Mouse (Mus musculus) brain, embryonic 14.5 days (tissue): ENCODE data around the gene Isoc2a. TPM values are rescaled to one million over a fixed set of nuclear protein-coding genes. Genes with fewer than 3 reads are reported as not detected.

Source experiments
- DNase-seq: peaks from one replicate; pipeline ENCODE4 v3.0.0-alpha.2; 2011; ENCODE audit warnings: low read depth
- CTCF ChIP-seq: fragments of 200-500 bp; IDR thresholded peaks from 2 replicates; pipeline ENCODE4 v1.5.1; 2012; ENCODE audit warnings: inconsistent platforms, mild to moderate bottlenecking, moderate library complexity, borderline replicate concordance; ENCODE audit not compliant: insufficient read depth, insufficient read length; ENCODE audit errors: extremely low read depth
- POLR2A ChIP-seq: fragments of 200-500 bp; IDR thresholded peaks from 2 replicates; pipeline ENCODE4 v1.6.1; 2012; ENCODE audit warnings: mild to moderate bottlenecking, inconsistent platforms, borderline replicate concordance; ENCODE audit not compliant: poor library complexity, insufficient read depth, insufficient read length, severe bottlenecking; ENCODE audit errors: extremely low read depth
- polyA plus RNA-seq: library from polyadenylated mRNA; depleted of rRNA; stranded (reverse); fragments of >200 nt; gene quantifications from 2 replicates; pipeline ENCODE4 v1.2.3, GENCODE M21; 2012; rRNA removed

Isoc2a gene
- polyA plus RNA-seq, result 6.7 and 9.0 TPM in 2 replicates

DNA sequence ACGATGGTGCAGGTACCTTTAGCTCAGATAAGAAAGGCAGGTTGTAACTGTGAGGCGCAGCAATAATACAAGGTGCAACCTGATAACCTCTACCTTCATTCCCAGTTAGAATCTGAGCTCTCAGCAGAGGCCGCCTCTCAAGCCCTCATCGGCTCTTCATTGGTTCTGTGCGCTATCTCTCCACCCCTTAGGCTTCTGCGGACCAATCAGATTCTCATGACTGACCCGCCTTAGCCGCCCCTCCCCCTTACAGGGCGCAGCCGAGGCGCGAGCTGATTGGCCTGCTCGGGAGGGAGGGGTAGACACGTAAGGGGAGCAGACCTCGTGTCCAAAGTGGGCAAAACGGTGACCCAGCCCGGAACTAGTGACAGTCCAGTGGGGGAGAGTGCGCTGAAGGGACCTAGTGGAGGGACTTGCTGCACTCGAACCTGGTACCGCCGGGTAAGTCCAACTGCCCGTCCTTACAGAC, at the start of gene Isoc2a:
TSS of gene Isoc2a (plus strand) at position 401 of the 469 bp plus-strand sequence.
- peak; percentile 98 for DNase-seq
- TF ChIP-seq CTCF (no peak), POLR2A (no peak)

GRCm38 (mm10) chr7:4830476-4830875, 46.5 kb upstream of the Isoc2a start:
- no peak for DNase-seq
- no peak for TF ChIP-seq CTCF
- TF ChIP-seq POLR2A, result no peak

GRCm38 (mm10) chr7:4835631-4836327, 41.2 kb upstream of the Isoc2a start:
- DNase-seq, result no peak
- TF ChIP-seq CTCF (no peak), POLR2A (no peak)

GRCm38 (mm10) chr7:4836351-4836792, 40.6 kb upstream of the Isoc2a start:
- TF ChIP-seq CTCF, result peak; percentile 65
- TF ChIP-seq POLR2A, result peak; percentile 54; the same call in 1 of the 2 replicates
- peak; percentile 85 for DNase-seq

DNA sequence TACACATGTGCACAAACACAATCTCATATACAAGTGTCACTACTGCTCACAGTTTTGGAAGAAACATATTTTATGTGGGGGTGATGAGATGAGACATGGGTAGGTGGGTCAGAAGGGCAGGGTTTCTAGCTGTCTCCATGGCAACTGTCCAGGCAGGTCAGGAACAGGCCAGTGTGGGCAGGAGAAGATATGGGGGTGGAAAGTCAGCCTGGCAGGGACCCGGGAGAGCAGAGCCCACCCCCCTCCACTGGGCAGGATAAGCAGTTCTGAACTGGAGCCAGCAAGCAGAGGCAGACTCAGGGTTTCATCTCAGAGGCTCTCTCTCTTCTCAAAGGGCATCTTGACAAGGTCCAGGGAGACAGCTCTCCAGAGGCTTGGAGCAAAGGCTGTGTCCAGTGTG, 39.3 kb upstream of the Isoc2a start:
- DNase-seq, result no peak
- TF ChIP-seq CTCF, result no peak
- TF ChIP-seq POLR2A, result no peak

DNA sequence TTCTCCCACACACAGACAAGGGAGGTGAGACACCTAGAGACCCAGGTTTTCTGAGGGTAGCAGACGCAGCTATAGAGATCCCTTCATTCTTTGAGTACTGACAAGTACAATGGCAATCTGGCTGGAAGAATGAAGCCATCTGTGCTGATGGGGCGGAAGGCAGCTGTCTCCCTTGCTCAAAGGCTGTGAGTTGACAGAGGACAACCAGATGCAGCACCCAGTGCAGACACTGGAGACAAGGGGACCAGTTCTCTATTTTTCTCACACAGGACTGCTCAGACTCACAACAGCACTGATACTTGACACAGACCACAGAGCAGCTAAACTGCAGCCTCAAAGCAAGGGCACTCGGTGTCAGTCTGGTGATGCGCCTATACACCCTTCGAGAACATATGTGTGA, 34.9 kb upstream of the Isoc2a start:
- TF ChIP-seq CTCF (no peak), POLR2A (no peak)
- DNase-seq, result peak; percentile 60

GRCm38 (mm10) chr7:4842634-4843131, 34.3 kb upstream of the Isoc2a start:
- TF ChIP-seq POLR2A (no peak), CTCF (no peak)

DNA sequence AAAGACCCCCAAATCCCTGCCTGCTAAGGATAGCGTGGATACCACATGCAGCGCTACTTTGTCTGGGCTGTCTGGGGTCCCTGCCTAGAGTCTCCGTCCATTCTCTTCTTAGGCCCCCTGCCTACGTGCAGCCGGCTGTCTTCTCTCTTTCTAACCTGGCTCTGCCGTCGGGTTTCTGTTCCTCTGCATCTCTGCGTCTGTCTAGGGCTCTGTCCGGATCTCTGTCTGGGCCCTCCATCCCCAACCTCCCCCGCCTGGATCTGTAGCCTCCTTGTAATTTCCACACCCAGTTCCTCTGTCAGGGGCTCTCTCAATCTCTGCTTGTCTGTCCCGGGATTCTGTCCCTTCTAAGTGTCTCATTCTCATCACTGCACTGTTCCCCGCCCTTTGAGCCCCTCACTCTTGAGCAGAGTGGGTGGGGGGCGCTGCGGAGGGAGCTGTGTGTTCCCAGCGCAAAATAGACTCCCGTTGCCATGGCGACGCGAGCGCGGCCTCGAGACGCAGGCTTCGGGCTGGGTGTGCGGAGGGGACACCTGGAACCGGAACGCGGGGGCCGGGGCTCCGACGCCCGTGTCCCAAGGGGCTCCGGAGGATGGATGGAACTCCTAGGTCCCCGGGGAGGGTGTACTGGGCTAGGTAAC, 33.2 kb upstream of the Isoc2a start:
- peak; percentile 91 for DNase-seq
- no peak for TF ChIP-seq POLR2A

More at GRCm38 (mm10) chr7:4842634-4843131, 34.3 kb upstream of the Isoc2a start:
- peak; percentile 69 for DNase-seq

GRCm38 (mm10) chr7:4844245-4844916, 32.6 kb upstream of the Isoc2a start, which contains the start of gene Shisa7:
TSS of gene Shisa7 (minus strand) at chr7:4844696.
- no peak for TF ChIP-seq POLR2A
- TF ChIP-seq CTCF, result no peak
- no peak for DNase-seq

GRCm38 (mm10) chr7:4844917-4845309, 32.0 kb upstream of the Isoc2a start:
- no peak for TF ChIP-seq CTCF
- no peak for TF ChIP-seq POLR2A

DNA sequence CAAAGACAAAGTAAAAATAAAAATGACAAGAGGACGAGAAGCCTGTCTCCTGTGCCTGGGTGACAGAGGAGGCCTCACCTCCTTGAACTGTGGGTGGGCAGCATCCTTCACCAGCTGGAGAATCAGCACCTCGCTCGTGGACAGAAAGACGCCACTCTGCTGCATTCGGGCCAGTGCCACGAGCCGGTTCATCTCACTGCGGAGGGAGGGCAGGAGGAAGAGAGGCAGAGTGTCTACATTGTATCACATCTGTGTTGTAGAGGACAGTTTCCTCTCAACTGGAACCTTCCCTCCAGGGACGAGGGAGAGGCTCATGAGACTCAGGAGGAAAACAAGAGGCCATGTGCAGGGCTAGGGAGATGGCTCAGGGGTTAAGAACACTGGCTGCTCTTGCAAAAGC, 27.6 kb upstream of the Isoc2a start:
- no peak for DNase-seq
- TF ChIP-seq CTCF (no peak), POLR2A (no peak)

More at GRCm38 (mm10) chr7:4844917-4845309, 32.0 kb upstream of the Isoc2a start:
- peak; percentile 97 for DNase-seq
